30 mouse cellular contexts compared by ENCODE assay signal in genomic region chr6:29025796-29026482, GRCm38 (mm10). TPM values are rescaled to one million over a fixed set of nuclear protein-coding genes. Genes with fewer than 3 reads are reported as not detected.
DNase-seq lines count a peak whose midpoint lies in the region; ATAC-seq and TF ChIP-seq lines count a peak whose summit lies in the region.
"Had no signal": no experiment of that assay in that cellular context is flagged by ENCODE, and none has a peak within 500 bp of the region (broad histone marks: within the 10 kb centered on the region; RNA-seq: fewer than 3 reads in every experiment).

No protein-coding gene starts in this region.

- WGBS in heart, embryonic 10.5 days, result 36% methylated on average over 12 of the region's 12 CpGs
- WGBS in heart, embryonic 11.5 days (ENCODE audit: insufficient replicate concordance), result 35% methylated on average over 12 of the region's 12 CpGs

- no peaks in the 10 kb centered on the region for H3K79me2 ChIP-seq in myocyte (ENCODE audit: control insufficient read depth, insufficient read depth)

- H3K4me1 ChIP-seq in heart, embryonic 10.5 days, result peaks cover 4% of the 10 kb centered on the region; the same call in 1 of the 2 replicates
- H3K4me1 ChIP-seq in heart, embryonic 11.5 days (ENCODE audit: control insufficient read depth, insufficient read depth, low read length), result no peaks in the 10 kb centered on the region
- H3K4me1 ChIP-seq in E14TG2a.4 (replicated peaks; ENCODE audit: low read depth, low read length), result peaks cover 86% of the 10 kb centered on the region
- peaks cover 22 to 30% of the 10 kb centered on the region in 2 experiments for H3K4me1 ChIP-seq in ES-E14 (ENCODE audit: control insufficient read depth in 2 of 2, insufficient read depth in 2 of 2, low read length in 2 of 2, poor library complexity in 1 of 2)
- H3K4me1 ChIP-seq: intestine, embryonic 15.5 days had no signal

- TF ChIP-seq POLR2A in myocyte (IDR thresholded peaks at IDR 0.05; ENCODE audit: insufficient read length, low read depth), result no peak

- TF ChIP-seq CTCF in E14TG2a.4 (conservative IDR thresholded peaks at IDR 0.05; ENCODE audit: low read length), result no peak

- no peak overlapping the region for H3K27ac ChIP-seq in heart, embryonic 10.5 days
- no peak overlapping the region for H3K27ac ChIP-seq in heart, embryonic 11.5 days (ENCODE audit: low read depth, low read length)
- peak overlapping the region; percentile 21; the same call in 1 of the 2 replicates for H3K27ac ChIP-seq in ES-E14 (ENCODE audit: insufficient read depth, low read depth, low read length, poor library complexity, severe bottlenecking)
- H3K27ac ChIP-seq: forebrain, embryonic 10.5 days; heart, adult 2 months; heart, embryonic 15.5 days; hindbrain, embryonic 10.5 days; hindbrain, embryonic 13.5 days; intestine, embryonic 15.5 days had no signal

- no peaks in the 10 kb centered on the region for H3K36me3 ChIP-seq in heart, embryonic 10.5 days
- no peaks in the 10 kb centered on the region for H3K36me3 ChIP-seq in heart, embryonic 11.5 days (ENCODE audit: control insufficient read depth, insufficient read depth, low read length)
- H3K36me3 ChIP-seq in E14TG2a.4 (ENCODE audit: insufficient read depth, low read length) (no peaks in the 10 kb centered on the region; the same call in 1 of the 2 replicates), ES-E14 (ENCODE audit: control insufficient read depth, insufficient read depth, low read length, poor library complexity, severe bottlenecking) (no peaks in the 10 kb centered on the region), myocyte (ENCODE audit: control insufficient read depth, insufficient read depth) (no peaks in the 10 kb centered on the region)
- H3K36me3 ChIP-seq: forebrain, embryonic 10.5 days; heart, embryonic 12.5 days; heart, embryonic 15.5 days; hindbrain, embryonic 10.5 days; hindbrain, embryonic 13.5 days; intestine, embryonic 15.5 days had no signal

- no peak overlapping the region for H3K9ac ChIP-seq in heart, embryonic 11.5 days (ENCODE audit: low read depth, low read length)
- no peak overlapping the region for H3K9ac ChIP-seq in ES-E14 (ENCODE audit: insufficient read depth, low read depth, low read length, poor library complexity, severe bottlenecking)
- H3K9ac ChIP-seq: heart, embryonic 12.5 days; heart, embryonic 15.5 days; hindbrain, embryonic 13.5 days; intestine, embryonic 15.5 days had no signal

- H3ac ChIP-seq in myocyte (ENCODE audit: control insufficient read depth, insufficient read length), result no peak overlapping the region

- no peaks in the 10 kb centered on the region for H3K9me3 ChIP-seq in heart, embryonic 10.5 days
- H3K9me3 ChIP-seq in heart, embryonic 11.5 days (replicated peaks; ENCODE audit: control insufficient read depth, low read length), result no peaks in the 10 kb centered on the region
- peaks cover 14% of the 10 kb centered on the region for H3K9me3 ChIP-seq in E14TG2a.4 (ENCODE audit: low read length)
- H3K9me3 ChIP-seq in ES-E14 (ENCODE audit: control insufficient read depth, insufficient read depth, low read depth, low read length), result no peaks in the 10 kb centered on the region
- H3K9me3 ChIP-seq: heart, embryonic 15.5 days; intestine, embryonic 15.5 days had no signal

- peaks cover 63% of the 10 kb centered on the region for H3K27me3 ChIP-seq in heart, embryonic 10.5 days (ENCODE audit: insufficient read depth, poor library complexity, severe bottlenecking)
- H3K27me3 ChIP-seq in heart, embryonic 11.5 days (ENCODE audit: control insufficient read depth, insufficient read depth, low read length), result peaks cover 41% of the 10 kb centered on the region
- no peaks in the 10 kb centered on the region for H3K27me3 ChIP-seq in E14TG2a.4 (ENCODE audit: insufficient read depth, low read length)
- H3K27me3 ChIP-seq in myocyte (ENCODE audit: control insufficient read depth, insufficient read depth, insufficient read length), result no peaks in the 10 kb centered on the region

- H3K4me2 ChIP-seq in heart, embryonic 11.5 days, result no peak overlapping the region
- peak overlapping the region; percentile 46 for H3K4me2 ChIP-seq in myocyte (ENCODE audit: low read depth)
- H3K4me2 ChIP-seq: heart, embryonic 12.5 days; heart, embryonic 15.5 days; hindbrain, embryonic 13.5 days; intestine, embryonic 15.5 days had no signal

- in situ Hi-C loops in ES-E14 (cut with MboI; ENCODE audit: low sequenced_read_pairs in 2 of 2, unreplicated experiment in 2 of 2), result loop anchor here in 1 of 2 experiments (10.0 kb wide), 1 partner anchor 81 kb away; no protein-coding TSS in a partner anchor

- DNase-seq in heart, embryonic 10.5 days (ENCODE audit: low spot score), result peak; percentile 50
- no peak for DNase-seq in ES-E14 (ENCODE audit: low read depth, low spot score)
- no peak for DNase-seq in urinary bladder, postnatal 10 days (ENCODE audit: low spot score)
- DNase-seq in adrenal gland, adult (ENCODE audit: inconsistent age in 2 of 2, low spot score in 1 of 2), result no peak
- DNase-seq: adrenal gland, adult 8-10 months; adrenal gland, postnatal 25 days; B cell, adult 2 months; cerebellum, adult 11-12 months; cerebellum, adult 9-10 months; cerebellum, postnatal 14 days; gastrocnemius, postnatal 10 days; gastrocnemius, postnatal 36 days; heart, adult 2 months; heart, postnatal 10 days; heart, postnatal 36 days; kidney, adult 11 months had no signal

- no peak overlapping the region for H3K4me3 ChIP-seq in heart, embryonic 10.5 days
- H3K4me3 ChIP-seq in heart, embryonic 11.5 days (ENCODE audit: low read depth, low read length), result no peak overlapping the region
- H3K4me3 ChIP-seq in E14TG2a.4 (replicated peaks; ENCODE audit: low read length), result peak overlapping the region; percentile 53
- H3K4me3 ChIP-seq in ES-E14 (ENCODE audit: insufficient read depth in 1 of 2, low read depth in 1 of 2, low read length in 2 of 2, poor library complexity in 1 of 2, severe bottlenecking in 1 of 2), result peak overlapping the region; percentile 27 to 35; a peak in 2 of 4 replicates
- no peak overlapping the region for H3K4me3 ChIP-seq in myocyte
- H3K4me3 ChIP-seq: forebrain, embryonic 10.5 days; heart, adult 2 months; heart, embryonic 12.5 days; heart, embryonic 15.5 days; hindbrain, embryonic 10.5 days; hindbrain, embryonic 13.5 days; intestine, embryonic 15.5 days had no signal

- no peak for ATAC-seq in heart, embryonic 11.5 days (replicated peaks; ENCODE audit: insufficient number of reproducible peaks, low FRiP score, low TSS enrichment)
- ATAC-seq: forebrain, embryonic 14.5 days; hindbrain, embryonic 16.5 days; intestine, embryonic 15.5 days had no signal

TF ChIP-seq in ES-E14, 5 proteins besides CTCF, POLR2A, EP300 and RAD21:
- TF ChIP-seq ZNF384 (IDR thresholded peaks at IDR 0.05; ENCODE audit: low read depth, low read length) (0 out of 2 replicates have a peak, but pooled peaks have one; percentile 24), HCFC1 (IDR thresholded peaks at IDR 0.05; ENCODE audit: borderline replicate concordance, insufficient read depth, low read length) (no peak), MAFK (IDR thresholded peaks at IDR 0.05; ENCODE audit: insufficient read depth, low read depth, low read length) (no peak), CHD2 (IDR thresholded peaks at IDR 0.05; ENCODE audit: low read depth, low read length) (no peak), ZC3H11A (IDR thresholded peaks at IDR 0.05; ENCODE audit: borderline replicate concordance, low read depth, low read length) (no peak)

TF ChIP-seq in myocyte, 11 proteins besides CTCF, POLR2A, EP300 and RAD21:
- TF ChIP-seq TCF12 (IDR thresholded peaks at IDR 0.05; ENCODE audit: insufficient read depth, poor library complexity, severe bottlenecking) (no peak), REST (IDR thresholded peaks at IDR 0.05; ENCODE audit: insufficient read depth, insufficient read length) (no peak), SRF (IDR thresholded peaks at IDR 0.05; ENCODE audit: control insufficient read depth, insufficient read length, low read depth) (no peak), USF1 (IDR thresholded peaks at IDR 0.05; ENCODE audit: low read depth) (no peak), MAX (IDR thresholded peaks at IDR 0.05; ENCODE audit: low read depth) (no peak), E2F4 (IDR thresholded peaks at IDR 0.05; ENCODE audit: insufficient read depth) (no peak), POLR2AphosphoS2 (IDR thresholded peaks at IDR 0.05; ENCODE audit: insufficient read length, low read depth) (no peak), MYOG (IDR thresholded peaks at IDR 0.05; ENCODE audit: control insufficient read depth in 1 of 3, insufficient read depth in 1 of 3, insufficient read length in 2 of 3, low read depth in 2 of 3) (no peak), CEBPB (IDR thresholded peaks at IDR 0.05; ENCODE audit: insufficient read depth, poor library complexity, severe bottlenecking) (no peak), MYOD1 (IDR thresholded peaks at IDR 0.05; ENCODE audit: control insufficient read depth in 1 of 3, insufficient read length in 2 of 3, low read depth in 2 of 3) (no peak), TCF3 (IDR thresholded peaks at IDR 0.05; ENCODE audit: insufficient read length, low read depth) (no peak)

RNA-seq across cellular contexts. Expression of gene Lep, which starts 34.1 kb away (rescaled TPM):
- polyA plus RNA-seq in heart, embryonic 10.5 days (2016; fragmentation: Nextera tagmentation; extraction: Ambion mirVana), result not detected in 2 replicates
- not detected in 2 replicates for polyA plus RNA-seq in heart, embryonic 11.5 days (2014; fragmentation: Nextera tagmentation; extraction: Ambion mirVana)
- not detected in 2 replicates for total RNA-seq in ES-E14 (2012; rRNA removed)
- polyA plus RNA-seq in myocyte (2012; fragmentation: generic; extraction: Trizol), result not detected
- total RNA-seq: granulocyte monocyte progenitor cell, adult 5-6 weeks had no signal
- polyA plus RNA-seq: brain, embryonic 14.5 days; embryonic facial prominence, embryonic 11.5 days; forebrain, embryonic 10.5 days; forebrain, embryonic 14.5 days; heart, embryonic 12.5 days; heart, embryonic 15.5 days; hindbrain, embryonic 10.5 days; hindbrain, embryonic 13.5 days; hindbrain, embryonic 16.5 days; intestine, embryonic 15.5 days had no signal

Comparison
In these comparisons a context has a peak if more than half of its experiments do, and no peak if none do; other contexts are left out.
1. H3K4me3 ChIP-seq: peak in E14TG2a.4 (single experiment) and ES-E14 (2 of 2); none in heart, embryonic 10.5 days (single experiment), heart, embryonic 11.5 days (single experiment) and myocyte (single experiment).